Mouse (Mus musculus) erythroblast, embryonic 14.5 days (primary cell): Measurements from ENCODE around the gene Rap2a.

ENCODE experiments used
- GATA1 ChIP-seq: IDR thresholded peaks from 2 replicates; pipeline ENCODE4 v1.6.1; 2012; ENCODE audit warnings: low read length, inconsistent platforms, mixed read lengths
- TAL1 ChIP-seq: IDR thresholded peaks from 3 replicates; pipeline ENCODE4 v1.6.1; 2012; ENCODE audit warnings: low read length, inconsistent platforms, mixed read lengths

DNA sequence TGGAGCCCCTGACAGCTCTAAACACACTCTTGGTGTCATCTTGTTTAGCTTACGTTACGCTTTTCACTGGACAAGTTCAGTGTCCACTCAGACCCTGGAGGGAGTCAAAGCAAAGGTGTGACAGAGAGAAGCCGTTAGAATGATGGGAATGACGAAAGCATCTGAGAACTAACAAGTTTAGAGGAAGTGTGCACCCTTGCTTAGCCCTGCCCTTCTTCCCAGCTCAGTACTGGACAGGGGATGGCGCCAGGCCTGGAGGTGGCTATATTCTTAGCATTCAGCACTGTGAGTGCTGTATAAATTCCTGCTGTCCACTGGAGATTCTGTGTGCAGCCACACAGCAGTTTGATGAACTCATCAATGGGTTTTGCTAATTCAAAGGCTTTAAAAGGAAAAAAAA is 18.6 kb downstream of the Rap2a start:
- TF ChIP-seq GATA1 (no peak), TAL1 (no peak)
